Mouse (Mus musculus): ENCODE results near the gene Ccdc14.

DNA sequence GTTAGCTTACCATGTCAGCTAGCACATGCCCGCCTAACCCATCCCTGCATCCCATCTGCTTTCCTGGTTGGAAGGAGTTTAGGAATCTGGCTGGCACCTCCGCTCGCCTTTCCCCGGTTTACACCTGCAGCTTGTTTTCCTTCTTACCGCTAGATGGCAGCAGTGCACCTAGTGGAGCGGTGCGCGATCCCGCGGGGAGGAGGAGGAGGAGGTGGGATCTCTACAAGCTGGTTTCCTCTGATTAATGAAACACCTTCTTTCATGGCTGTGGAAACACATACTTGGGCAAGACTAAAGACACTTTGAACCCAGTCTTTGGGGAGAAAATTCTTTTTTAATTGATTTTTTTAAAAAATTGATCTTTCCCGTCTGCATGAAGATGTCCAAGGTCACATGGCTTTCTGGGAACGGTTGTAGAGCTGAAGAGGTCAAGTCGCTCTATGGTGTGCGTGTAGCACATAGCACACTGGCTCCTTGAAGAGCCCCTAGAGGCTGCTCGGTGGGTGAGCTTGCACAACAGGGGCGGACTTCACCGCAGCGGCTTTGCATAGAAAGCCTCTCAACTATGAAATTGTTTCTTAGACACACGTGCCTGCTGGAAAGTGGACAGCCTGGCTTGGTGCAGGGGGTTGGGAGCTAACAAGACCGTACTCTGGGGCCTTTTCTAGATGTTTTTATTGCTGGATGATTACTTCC lies 23.2 kb upstream of the Ccdc14 start:
- TF ChIP-seq POLR2A (IDR thresholded peaks at IDR 0.05; ENCODE audit: extremely low read depth, insufficient read depth, low read length) (no peak), CTCF (IDR thresholded peaks at IDR 0.05; ENCODE audit: extremely low read depth, insufficient read depth, low read length) (peak; percentile 98)

Measured in cortical plate, adult 2 months (tissue).